Mouse (Mus musculus) testis, adult 2 months (tissue): ENCODE results near the gene Zfp385c.

Experiments used
- CTCF ChIP-seq: fragments of 200-500 bp; IDR thresholded peaks from 2 replicates; pipeline ENCODE4 v1.5.1; 2012; ENCODE audit warnings: low read depth, mild to moderate bottlenecking, inconsistent platforms, low read length, moderate library complexity; ENCODE audit not compliant: control insufficient read depth, insufficient read depth, insufficient replicate concordance
- POLR2A ChIP-seq: fragments of 200-500 bp; IDR thresholded peaks from 2 replicates; pipeline ENCODE4 v1.6.1; 2012; ENCODE audit warnings: low read depth, mild to moderate bottlenecking, inconsistent platforms, low read length, moderate library complexity; ENCODE audit not compliant: control insufficient read depth

DNA sequence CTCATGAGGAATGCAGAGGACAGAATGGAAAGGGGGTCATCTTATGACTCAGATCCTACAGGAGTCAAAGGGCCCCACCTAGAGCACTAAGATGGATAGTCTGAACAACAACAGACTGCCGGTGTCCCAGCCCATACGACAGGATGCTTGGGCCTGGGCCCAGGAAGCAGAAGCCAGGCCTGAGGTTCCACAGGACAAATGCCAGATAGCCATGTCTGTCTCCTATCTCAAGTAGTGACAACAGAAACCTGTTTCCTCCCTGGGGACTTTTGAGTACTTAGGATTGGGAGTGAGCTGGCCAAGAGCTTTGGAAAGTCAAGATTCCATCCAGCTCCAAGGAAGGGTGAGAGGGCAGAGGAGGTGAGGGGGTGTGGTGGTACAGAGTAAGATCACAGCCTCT, 20.3 kb downstream of the Zfp385c start:
- TF ChIP-seq CTCF (no peak), POLR2A (no peak)
